Mouse (Mus musculus): ENCODE results near the gene Tarsl2. TPM values are rescaled to one million over a fixed set of nuclear protein-coding genes. Genes with fewer than 3 reads are reported as not detected.
A peak's percentile ranks its signal among the peaks of the same experiment; 100 is the strongest.

Gene Tarsl2
- 10 to 100 TPM; 25.1 to 32.1 TPM for total RNA-seq (2021)
- long read RNA-seq, experiment 1, partial matches to known transcripts = 5 of 10 reads
- long read RNA-seq, experiment 1, other reads (novel, unspliced or antisense) = 1 of 10 reads
- long read RNA-seq, experiment 2, partial matches to known transcripts = 4 of 7 reads
- long read RNA-seq, experiment 2, other reads (novel, unspliced or antisense) = 0 of 7 reads

- DNase-seq = peak; percentile 99
Measured at GRCm38 (mm10) chr7:65644643-65645351, at the start of gene Tarsl2. Gene Tarsl2 (plus strand): TSS chr7:65644898.

GRCm38 (mm10) chr7:65606124-65606523, 38.6 kb upstream of the Tarsl2 start:
- no peak for DNase-seq

GRCm38 (mm10) chr7:65607003-65607402, 37.7 kb upstream of the Tarsl2 start:
- no peak for DNase-seq

GRCm38 (mm10) chr7:65610171-65610570, 34.5 kb upstream of the Tarsl2 start:
- peak; percentile 43 for DNase-seq

GRCm38 (mm10) chr7:65610673-65611072, 34.0 kb upstream of the Tarsl2 start:
- DNase-seq = no peak

- peak; percentile 23 for DNase-seq
Measured at GRCm38 (mm10) chr7:65611298-65611697, 33.4 kb upstream of the Tarsl2 start.

DNA sequence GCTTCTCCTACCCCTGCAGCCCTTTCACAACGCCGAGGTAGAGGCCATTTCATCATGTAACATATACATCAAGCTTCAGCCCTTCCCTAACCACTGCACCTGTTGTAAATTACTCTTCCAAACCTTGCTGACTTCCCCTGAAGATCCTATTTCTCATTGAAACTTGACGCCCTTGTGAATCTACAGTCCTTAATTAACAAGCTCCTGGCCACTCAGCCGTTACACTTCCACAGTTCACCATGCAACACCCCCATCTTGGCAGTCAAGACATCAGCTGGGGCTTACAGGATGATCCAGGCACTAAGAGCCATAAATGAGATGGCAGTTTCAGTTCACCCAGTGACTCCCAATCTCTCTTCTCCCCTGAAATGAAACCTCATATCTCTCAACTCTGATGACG, 31.0 kb upstream of the Tarsl2 start:
- no peak for DNase-seq

DNA sequence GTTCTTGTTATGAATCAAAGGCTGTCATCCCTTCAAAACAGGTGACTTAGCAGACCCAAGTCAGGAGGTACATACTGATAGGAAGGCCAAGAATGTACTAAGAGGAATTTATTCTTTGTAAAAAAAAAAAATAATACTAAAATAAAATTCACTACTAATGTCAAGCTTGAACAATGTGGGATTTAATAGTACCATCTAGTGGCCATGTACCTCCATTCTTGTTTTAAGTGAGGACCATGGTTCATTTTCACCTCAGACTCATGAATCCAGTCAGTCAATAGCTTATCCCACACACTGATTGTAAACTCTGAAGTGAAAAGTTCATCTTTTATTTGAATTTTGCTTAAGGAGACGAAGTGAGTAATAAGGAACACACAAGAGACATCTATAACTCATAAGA, 25.9 kb upstream of the Tarsl2 start:
- DNase-seq = no peak

- no peak for DNase-seq
Measured at GRCm38 (mm10) chr7:65620746-65621145, 24.0 kb upstream of the Tarsl2 start.

- no peak for DNase-seq
Measured at GRCm38 (mm10) chr7:65623330-65623729, 21.4 kb upstream of the Tarsl2 start.

GRCm38 (mm10) chr7:65625528-65625927, 19.2 kb upstream of the Tarsl2 start:
- no peak for DNase-seq

DNA sequence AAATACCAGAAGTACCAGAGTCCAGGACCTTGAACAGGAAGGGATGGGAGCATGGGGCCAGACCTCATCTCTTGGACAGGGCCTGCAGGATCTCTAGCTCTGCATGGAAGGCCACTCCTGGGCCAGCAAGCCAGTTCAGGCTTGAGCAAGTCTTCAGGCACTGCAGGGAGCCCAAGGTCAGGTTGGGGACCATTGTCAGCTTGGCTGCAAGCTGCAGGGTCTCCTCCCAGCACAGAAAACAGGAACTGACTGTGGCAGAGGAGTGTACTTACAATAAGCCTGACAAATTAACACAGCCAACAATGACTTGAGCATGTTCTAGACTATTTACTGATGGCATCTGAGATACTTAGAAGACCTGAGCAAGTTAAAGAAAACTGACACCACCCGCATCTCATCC, 14.9 kb upstream of the Tarsl2 start:
- DNase-seq = no peak

- no peak for DNase-seq
Measured at GRCm38 (mm10) chr7:65630661-65631060, 14.0 kb upstream of the Tarsl2 start.

DNA sequence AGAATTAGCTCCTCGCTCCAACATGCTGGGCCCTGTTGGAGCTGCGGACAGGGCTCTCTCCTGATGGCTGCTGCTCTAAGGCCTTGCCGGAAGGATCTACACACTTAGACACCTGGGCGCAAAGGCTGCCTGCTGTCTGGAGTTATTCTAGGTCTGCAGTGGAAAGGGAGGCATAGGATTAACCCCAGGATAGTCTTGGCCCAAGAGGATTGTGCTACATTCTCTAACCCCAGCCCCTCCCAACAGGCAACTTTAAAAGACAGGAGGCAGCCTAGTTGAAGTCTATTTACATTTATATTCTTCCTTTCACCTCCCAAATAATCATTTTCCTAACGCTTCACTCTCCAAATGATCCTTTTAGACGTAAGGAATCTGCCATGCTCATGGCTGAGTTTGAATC, 8.9 kb upstream of the Tarsl2 start:
- DNase-seq = no peak

DNA sequence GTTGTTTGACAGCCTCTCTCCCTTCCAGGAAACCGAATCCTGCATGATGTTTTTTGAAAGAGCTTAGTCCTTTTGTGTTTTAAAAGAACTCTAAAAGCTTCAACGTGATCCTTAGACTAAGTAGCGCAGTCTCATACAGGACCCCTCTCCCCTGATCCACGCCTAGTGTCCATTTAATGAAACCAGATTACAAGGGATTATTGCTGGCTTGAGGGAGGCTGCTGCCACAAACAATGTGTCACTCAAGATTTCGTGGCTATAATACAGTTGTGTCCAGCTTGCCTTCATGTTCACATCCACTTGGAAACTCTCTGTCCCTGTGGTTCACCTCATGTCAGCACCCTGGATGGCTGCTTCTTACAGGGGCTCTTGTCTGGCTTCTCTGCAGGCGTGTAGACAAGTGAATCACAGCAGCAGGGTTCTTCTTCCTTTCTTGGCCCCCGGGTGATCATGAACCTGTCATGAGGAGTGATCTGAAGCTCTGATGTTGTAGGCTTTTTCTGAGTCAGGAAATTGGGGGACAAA, 8.3 kb upstream of the Tarsl2 start:
- no peak for DNase-seq

GRCm38 (mm10) chr7:65638170-65638770, 6.4 kb upstream of the Tarsl2 start:
- DNase-seq = no peak

DNA sequence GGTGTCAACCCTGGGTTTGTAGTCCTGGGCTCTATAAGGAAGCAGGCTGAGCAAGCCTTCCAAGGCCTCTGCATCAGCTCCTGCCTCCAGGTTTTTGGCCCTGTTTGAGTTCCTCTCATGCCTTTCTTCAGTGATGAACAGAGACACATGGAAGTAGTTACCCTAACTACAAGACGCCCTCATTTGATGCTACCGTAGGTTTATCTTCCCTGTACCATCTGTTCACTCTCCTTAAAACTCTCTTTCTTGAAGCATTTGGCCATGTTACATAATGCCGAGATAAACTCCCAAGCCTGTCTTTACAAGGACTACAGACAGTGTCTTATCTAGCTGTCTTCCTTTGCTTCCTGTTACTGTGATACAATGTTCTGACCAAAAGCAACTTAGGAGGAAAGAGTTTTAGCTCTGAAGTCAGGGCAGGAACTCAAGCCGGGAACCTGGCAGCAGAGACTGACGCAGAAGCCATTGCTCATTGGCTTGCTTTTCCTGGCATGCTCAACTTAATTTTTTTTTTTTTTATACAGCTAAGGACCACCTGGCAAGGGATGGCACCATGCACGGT, 4.8 kb upstream of the Tarsl2 start:
- DNase-seq = no peak

DNA sequence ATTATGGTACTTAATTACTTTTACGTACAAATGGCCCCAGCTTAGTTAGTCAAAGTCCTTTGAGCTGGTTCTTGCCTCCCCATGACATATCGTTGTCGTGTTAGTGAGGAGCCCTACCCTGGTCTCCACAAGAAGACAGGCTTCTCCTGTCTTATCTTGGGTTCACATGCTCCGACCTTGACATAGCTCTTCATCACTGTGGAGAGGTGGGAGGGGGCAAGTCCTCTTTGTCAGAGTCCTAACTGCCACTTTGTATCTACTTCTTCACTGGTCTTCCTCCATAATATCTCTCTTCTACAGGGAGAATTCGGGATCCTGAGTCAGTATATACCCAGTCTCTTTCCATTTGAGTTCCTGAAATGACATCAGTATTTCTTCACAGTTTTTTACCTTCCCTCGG, 4.0 kb upstream of the Tarsl2 start:
- DNase-seq = no peak

- DNase-seq = no peak
Measured at GRCm38 (mm10) chr7:65642371-65643304, 2.1 kb upstream of the Tarsl2 start.

GRCm38 (mm10) chr7:65643861-65644421, 757 bp upstream of the Tarsl2 start:
- DNase-seq = peak; percentile 4

DNA sequence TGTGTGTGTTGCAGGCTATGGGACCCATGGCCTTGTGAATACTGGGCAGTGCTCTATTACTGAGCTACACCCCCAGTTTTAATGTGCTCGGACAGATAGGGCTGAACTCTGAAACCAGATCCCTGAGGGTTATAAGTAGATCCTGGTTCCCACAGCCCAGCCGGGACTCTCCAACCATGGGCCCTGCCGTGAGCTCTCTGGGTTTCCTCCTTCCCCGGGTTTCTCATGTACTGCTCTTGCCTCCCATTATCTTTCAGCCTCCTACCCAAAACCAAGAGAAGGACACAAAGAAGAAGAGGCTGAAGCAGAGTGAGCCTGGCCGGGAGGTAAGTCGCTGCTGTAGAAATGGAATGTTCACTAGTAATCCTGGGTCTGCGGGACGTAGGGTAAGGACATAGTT, 1.3 kb downstream of the Tarsl2 start:
- no peak for DNase-seq

DNA sequence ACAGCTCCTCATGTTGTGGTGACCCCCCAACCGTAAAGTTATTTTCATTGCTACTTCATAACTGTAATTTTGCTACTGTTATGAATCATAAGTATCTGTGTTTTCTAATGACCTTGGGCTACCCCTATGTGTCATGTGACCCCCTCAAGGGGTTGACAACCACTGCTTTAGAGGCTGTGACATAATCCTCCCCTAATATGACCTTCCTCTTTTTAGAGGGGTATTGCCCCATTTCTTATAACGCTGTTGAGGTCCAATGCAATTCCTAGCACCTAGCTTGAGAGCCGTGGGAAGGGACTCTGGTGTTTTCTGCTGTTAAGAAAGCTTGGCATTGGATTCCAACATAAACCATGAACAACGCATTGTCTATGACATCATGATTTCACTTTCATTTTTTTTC, 6.0 kb downstream of the Tarsl2 start:
- no peak for DNase-seq

Data from adrenal gland, postnatal 10 days (tissue).